Mouse (Mus musculus) gastrocnemius, postnatal 14 days (tissue): ENCODE measurements around the gene Psg16. TPM values are rescaled to one million over a fixed set of nuclear protein-coding genes. Genes with fewer than 3 reads are reported as not detected.
"Not testable (repeated sequence)": the region's sequence is repeated elsewhere in the genome, so short reads cannot be mapped to it uniquely, and the experiment has no call there.

ENCODE experiments used
- DNase-seq: peaks from one replicate; pipeline ENCODE4 v3.0.0; 2021; ENCODE audit warnings: mixed read lengths
- intact Hi-C: fragments of 180-260 bp; cut with DNase I; formaldehyde crosslinking; loops from one replicate; pipeline ENCODE4 v1.15.1; 2025; ENCODE audit warnings: low total_unique reads
- total RNA-seq, 2 experiments: library from RNA; stranded (reverse); gene quantifications; 2 replicates each; pipeline ENCODE4 v1.2.3; 2021

Gene Psg16
- total RNA-seq, 2 experiments from 2014 or later = 0.04 to 0.09 TPM

- intact Hi-C loops = loop anchor here (5.0 kb wide), 1 partner anchor 122 kb away; no protein-coding TSS in a partner anchor
- DNase-seq = no peak
Observed at GRCm38 (mm10) chr7:17054325-17054989, 19.4 kb upstream of the Psg16 start.

DNA sequence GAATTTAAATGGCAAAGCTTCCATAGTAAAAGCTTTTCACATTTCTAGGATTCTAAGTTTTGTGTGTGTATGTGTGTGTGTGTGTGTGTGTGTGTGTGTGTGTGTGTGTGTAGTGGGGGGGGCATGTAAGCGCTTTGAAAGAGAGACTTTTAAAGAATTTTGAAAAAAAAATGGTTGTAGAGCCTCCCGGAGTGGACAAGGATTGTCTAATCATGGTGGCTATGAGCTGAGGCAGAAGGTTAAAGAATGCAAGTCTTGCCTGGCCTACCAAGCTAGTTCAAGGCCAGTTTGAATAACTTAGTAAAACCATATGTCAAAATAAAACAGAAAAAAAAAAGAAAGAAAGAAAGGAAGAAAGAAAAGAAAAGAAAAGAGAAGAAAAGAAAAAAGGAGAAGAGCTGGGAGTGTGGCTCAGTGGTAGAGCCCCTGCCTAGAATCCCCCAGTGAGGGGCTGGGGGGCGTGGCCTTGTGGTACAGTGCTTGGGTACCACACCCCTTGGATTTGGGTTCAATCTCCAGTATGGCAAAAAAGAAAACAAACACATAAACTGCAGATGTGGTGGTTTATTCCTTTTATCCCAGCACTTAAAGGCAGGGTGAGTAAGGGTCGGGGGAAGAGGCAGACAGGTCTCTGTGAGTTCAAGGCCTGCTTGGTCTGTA is 18.4 kb upstream of the Psg16 start:
- DNase-seq = no peak
- intact Hi-C loops = no loop called here

GRCm38 (mm10) chr7:17056081-17056581 is 17.7 kb upstream of the Psg16 start:
- peak; percentile 75 for DNase-seq
- intact Hi-C loops = no loop called here

- peak; percentile 31 for DNase-seq
- intact Hi-C loops = no loop called here
Observed at GRCm38 (mm10) chr7:17056601-17057523, 17.0 kb upstream of the Psg16 start.

GRCm38 (mm10) chr7:17058071-17058689 is 15.7 kb upstream of the Psg16 start:
- intact Hi-C loops = no loop called here

GRCm38 (mm10) chr7:17058816-17059462 is 14.9 kb upstream of the Psg16 start:
- DNase-seq = no peak
- intact Hi-C loops = no loop called here

More at GRCm38 (mm10) chr7:17058071-17058689, 15.7 kb upstream of the Psg16 start:
- DNase-seq = peak; percentile 86

DNA sequence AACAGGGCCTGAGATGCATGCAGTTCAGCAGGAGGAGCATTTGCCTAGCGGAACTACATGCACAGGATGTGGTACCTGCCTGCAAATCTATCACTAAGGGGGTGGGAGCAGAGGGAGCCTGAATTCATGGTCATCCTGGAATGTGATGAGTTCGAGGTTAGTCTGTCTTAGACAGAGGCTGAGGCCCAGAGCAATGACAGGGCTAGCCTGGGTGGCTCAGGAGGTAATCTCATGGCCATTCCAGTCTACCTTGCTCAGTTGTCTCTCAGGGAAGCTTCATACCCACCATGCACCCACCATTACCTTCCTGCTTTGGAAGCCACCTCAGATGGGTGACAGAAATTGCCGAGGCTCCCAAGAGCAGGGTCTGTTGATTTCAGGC is 14.4 kb upstream of the Psg16 start:
- no peak for DNase-seq
- intact Hi-C loops = no loop called here

GRCm38 (mm10) chr7:17060031-17060781 is 13.6 kb upstream of the Psg16 start:
- intact Hi-C loops = no loop called here
- peak; percentile 92 for DNase-seq

DNA sequence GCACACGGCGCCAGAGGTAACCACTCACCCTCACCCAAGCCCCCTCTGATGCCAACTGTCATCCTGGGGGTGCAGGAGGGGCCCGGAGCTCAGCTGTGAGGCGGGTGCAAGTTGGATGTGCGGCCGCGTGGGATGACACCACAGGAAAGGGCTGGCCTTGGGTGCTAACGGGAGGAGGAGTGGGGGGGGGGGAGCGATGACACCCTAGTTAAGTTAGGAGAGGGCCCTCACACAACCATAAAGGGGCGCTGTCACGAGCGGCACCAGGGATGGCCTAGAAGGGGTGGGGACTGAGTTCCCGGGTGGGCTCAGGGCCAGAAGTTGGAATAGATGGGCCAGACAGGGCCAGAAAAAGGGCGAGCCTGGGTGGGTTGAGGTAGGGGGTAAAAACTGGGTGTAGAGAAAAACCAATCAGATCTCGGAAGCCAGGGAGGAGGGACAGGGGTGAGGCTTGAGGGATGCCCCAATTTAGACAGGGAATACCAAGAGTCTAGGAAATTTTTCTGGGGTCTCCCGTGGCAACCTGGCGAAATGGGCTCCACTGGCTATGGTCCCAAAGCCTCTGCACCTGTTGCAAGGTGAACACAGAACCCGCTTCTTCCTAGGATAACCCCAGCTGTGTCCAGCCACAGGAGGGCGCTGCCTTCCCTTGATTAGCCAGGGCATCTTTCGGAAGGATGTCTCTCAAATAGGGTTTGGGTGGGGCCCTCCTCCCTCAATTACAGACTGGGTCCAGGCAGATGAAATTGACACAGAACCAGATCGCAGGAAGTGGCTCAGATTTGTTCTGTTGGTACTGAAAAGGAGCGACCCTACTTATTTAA is 12.8 kb upstream of the Psg16 start:
- peak; percentile 41 for DNase-seq
- intact Hi-C loops = no loop called here

GRCm38 (mm10) chr7:17062389-17062788 is 11.5 kb upstream of the Psg16 start, which contains the start of gene Hif3a:
Gene Hif3a, minus strand, starts transcription at chr7:17062427.
- peak; percentile 35 for DNase-seq

DNA sequence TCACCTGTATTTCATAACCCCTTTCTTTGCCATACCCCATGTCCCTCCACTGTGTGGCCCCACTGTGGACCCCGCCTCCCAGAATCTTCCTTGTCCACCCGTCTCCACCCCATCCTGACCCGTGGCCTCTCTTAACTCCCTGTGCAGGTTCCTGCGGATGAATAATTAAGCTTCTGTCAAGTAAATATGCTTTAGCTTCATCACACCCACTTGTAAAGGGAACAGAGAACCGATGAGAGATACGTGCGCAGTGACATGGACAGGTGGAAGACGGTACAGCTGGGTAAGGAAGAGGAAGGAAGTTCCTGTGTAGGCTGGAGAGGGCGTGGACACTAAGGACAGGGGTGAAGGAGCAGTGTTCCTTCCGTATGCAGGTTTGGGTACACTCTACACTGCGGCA is 11.0 kb upstream of the Psg16 start:
- no peak for DNase-seq
- intact Hi-C loops = no loop called here

More at GRCm38 (mm10) chr7:17062389-17062788, 11.5 kb upstream of the Psg16 start, which contains the start of gene Hif3a:
- intact Hi-C loops = no loop called here

GRCm38 (mm10) chr7:17065620-17066019 is 8.2 kb upstream of the Psg16 start:
- intact Hi-C loops = loop anchor here (2.0 to 5.0 kb wide), 3 partner anchors 58 to 133 kb away; no protein-coding TSS in a partner anchor
- no peak for DNase-seq

- intact Hi-C loops = loop anchor here (2.0 to 5.0 kb wide), 2 partner anchors 59 to 116 kb away; no protein-coding TSS in a partner anchor
- DNase-seq = peak; percentile 71
Observed at GRCm38 (mm10) chr7:17066412-17066811, 7.4 kb upstream of the Psg16 start.

GRCm38 (mm10) chr7:17067000-17067399 is 6.8 kb upstream of the Psg16 start:
- intact Hi-C loops = loop anchor here (2.0 to 5.0 kb wide), 2 partner anchors 60 to 116 kb away; no protein-coding TSS in a partner anchor
- no peak for DNase-seq

GRCm38 (mm10) chr7:17067651-17068050 is 6.2 kb upstream of the Psg16 start:
- DNase-seq = not testable (repeated sequence)
- intact Hi-C loops = loop anchor here (2.0 to 5.0 kb wide), 2 partner anchors 60 to 117 kb away; no protein-coding TSS in a partner anchor

DNA sequence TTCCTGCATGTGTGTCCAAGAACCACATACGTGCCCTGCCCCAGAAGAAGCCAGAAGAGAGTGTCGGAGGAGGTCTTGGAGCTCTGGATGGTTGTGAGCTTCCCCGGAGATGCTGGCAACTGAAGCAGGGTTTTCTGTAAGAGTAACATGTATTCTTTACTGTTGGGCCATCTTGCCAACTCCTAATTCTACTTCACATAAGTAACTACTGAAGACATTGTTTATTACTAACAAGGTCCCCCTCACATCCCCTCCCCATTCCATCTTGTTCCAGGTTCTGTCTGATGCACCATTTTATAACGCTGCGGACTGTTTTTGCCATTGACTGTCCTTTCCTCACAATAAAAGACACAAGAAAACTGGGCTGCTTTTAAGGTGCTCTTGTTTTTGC is 332 bp upstream of the Psg16 start:
- intact Hi-C loops = no loop called here
- no peak for DNase-seq

GRCm38 (mm10) chr7:17076542-17076941 is 2.7 kb downstream of the Psg16 start:
- DNase-seq = no peak
- intact Hi-C loops = no loop called here
